Mouse (Mus musculus) testis, postnatal 14 days (tissue): ENCODE data around the gene Afdn.
A peak's percentile ranks its signal among the peaks of the same experiment; 100 is the strongest.
"Not testable (repeated sequence)": the region's sequence is repeated elsewhere in the genome, so short reads cannot be mapped to it uniquely, and the experiment has no call there.

Experiments
- DNase-seq: peaks from one replicate; pipeline ENCODE4 v3.0.0; 2021; ENCODE audit warnings: low spot score

The Afdn gene

GRCm38 (mm10) chr17:13778865-13779264 is 18.5 kb downstream of the Afdn start:
- DNase-seq = no peak

GRCm38 (mm10) chr17:13781948-13782347 is 21.6 kb downstream of the Afdn start:
- no peak for DNase-seq

- DNase-seq = no peak
These were observed 23.1 kb downstream of the Afdn start for GRCm38 (mm10) chr17:13783469-13783868.

- not testable (repeated sequence) for DNase-seq
These were observed 29.7 kb downstream of the Afdn start for GRCm38 (mm10) chr17:13790033-13790432.

- DNase-seq = no peak
These were observed 37.4 kb downstream of the Afdn start for GRCm38 (mm10) chr17:13797691-13798090.

- no peak for DNase-seq
These were observed 42.6 kb downstream of the Afdn start for GRCm38 (mm10) chr17:13802836-13803408.

- DNase-seq = no peak
These were observed 45.7 kb downstream of the Afdn start for GRCm38 (mm10) chr17:13806016-13806415.

- DNase-seq = no peak
These were observed 57.5 kb downstream of the Afdn start for GRCm38 (mm10) chr17:13817789-13818188.

GRCm38 (mm10) chr17:13819342-13819741 is 59.0 kb downstream of the Afdn start:
- no peak for DNase-seq

GRCm38 (mm10) chr17:13820676-13821075 is 60.3 kb downstream of the Afdn start:
- no peak for DNase-seq

GRCm38 (mm10) chr17:13825421-13825820 is 65.1 kb downstream of the Afdn start:
- DNase-seq = peak; percentile 56

GRCm38 (mm10) chr17:13830234-13830633 is 69.9 kb downstream of the Afdn start:
- DNase-seq = no peak

- no peak for DNase-seq
These were observed 70.5 kb downstream of the Afdn start for GRCm38 (mm10) chr17:13830636-13831341.

- DNase-seq = no peak
These were observed 75.5 kb downstream of the Afdn start for GRCm38 (mm10) chr17:13835876-13836275.

GRCm38 (mm10) chr17:13850175-13850574 is 89.8 kb downstream of the Afdn start:
- DNase-seq = no peak

- peak; percentile 74 for DNase-seq
These were observed 93.5 kb downstream of the Afdn start for GRCm38 (mm10) chr17:13853883-13854282.

- DNase-seq = no peak
These were observed 95.1 kb downstream of the Afdn start for GRCm38 (mm10) chr17:13855396-13855795.

- DNase-seq = no peak
These were observed 96.2 kb downstream of the Afdn start for GRCm38 (mm10) chr17:13856429-13857090.

GRCm38 (mm10) chr17:13865340-13865739 is 105.0 kb downstream of the Afdn start:
- DNase-seq = no peak

- no peak for DNase-seq
These were observed 106.6 kb downstream of the Afdn start for GRCm38 (mm10) chr17:13866951-13867351.

- no peak for DNase-seq
These were observed 107.1 kb downstream of the Afdn start for GRCm38 (mm10) chr17:13867475-13867874.

GRCm38 (mm10) chr17:13870236-13870635 is 109.9 kb downstream of the Afdn start:
- no peak for DNase-seq

- DNase-seq = no peak
These were observed 113.9 kb downstream of the Afdn start for GRCm38 (mm10) chr17:13874245-13874644.
